Mouse (Mus musculus) ES-E14 (cell line): ENCODE measurements at regions not wholly inside any gene's neighbourhood (a gene's known extent, or its start where the extent isn't known, plus 50 kb on each side); places are given as distances from the start of the nearest gene placed in this dataset.

ENCODE experiments used
- DNase-seq: peaks from one replicate; pipeline ENCODE4 v3.0.0-alpha.2; 2013; ENCODE audit warnings: low read depth, low spot score
- H3K27ac ChIP-seq: 2 replicates; pipeline ENCODE4 v1.5.1; 2012; ENCODE audit warnings: low read depth, mild to moderate bottlenecking, low read length, moderate library complexity, mixed read lengths; ENCODE audit not compliant: poor library complexity, insufficient read depth, severe bottlenecking
- H3K36me3 ChIP-seq: 2 replicates; pipeline ENCODE4 v1.6.1; 2012; ENCODE audit warnings: mild to moderate bottlenecking, low read length, moderate library complexity, mixed read lengths; ENCODE audit not compliant: control insufficient read depth, poor library complexity, insufficient read depth, severe bottlenecking
- H3K4me1 ChIP-seq, 2 experiments: fragments of 150-350 bp in 1 of 2; sonication (generic) in 1 of 2; 2 replicates each; pipeline ENCODE4 v1.6.1; 2012; ENCODE audit warnings: low read length in 2 of 2, mild to moderate bottlenecking in 1 of 2, mixed read lengths in 1 of 2; ENCODE audit not compliant: control insufficient read depth in 2 of 2, insufficient read depth in 2 of 2, poor library complexity in 1 of 2
- H3K4me3 ChIP-seq, 2 experiments: fragments of 150-350 bp in 1 of 2; sonication (generic) in 1 of 2; 2 replicates each; pipeline ENCODE4 v1.5.1; 2012; ENCODE audit warnings: low read length in 2 of 2, low read depth in 1 of 2, mild to moderate bottlenecking in 1 of 2, mixed read lengths in 1 of 2; ENCODE audit not compliant: insufficient read depth in 1 of 2, poor library complexity in 1 of 2, severe bottlenecking in 1 of 2
- H3K9ac ChIP-seq: 2 replicates; pipeline ENCODE4 v1.6.1; 2012; ENCODE audit warnings: low read depth, mild to moderate bottlenecking, low read length, mixed read lengths; ENCODE audit not compliant: poor library complexity, insufficient read depth, severe bottlenecking
- H3K9me3 ChIP-seq: fragments of 150-350 bp; sonication (generic); 2 replicates; pipeline ENCODE4 v1.6.1; 2012; ENCODE audit warnings: low read depth, mild to moderate bottlenecking, low read length; ENCODE audit not compliant: control insufficient read depth, insufficient read depth
- CHD2 ChIP-seq: IDR thresholded peaks from 2 replicates; pipeline ENCODE4 v1.6.1; 2014; ENCODE audit warnings: mild to moderate bottlenecking, low read depth, low read length, inconsistent platforms
- HCFC1 ChIP-seq: IDR thresholded peaks from 2 replicates; pipeline ENCODE4 v1.6.1; 2012; ENCODE audit warnings: low read length, inconsistent platforms, borderline replicate concordance; ENCODE audit not compliant: insufficient read depth
- MAFK ChIP-seq: IDR thresholded peaks from 2 replicates; pipeline ENCODE4 v1.6.1; 2014; ENCODE audit warnings: mild to moderate bottlenecking, low read depth, low read length, inconsistent platforms; ENCODE audit not compliant: insufficient read depth
- ZC3H11A ChIP-seq: IDR thresholded peaks from 2 replicates; pipeline ENCODE4 v1.6.1; 2012; ENCODE audit warnings: low read depth, mild to moderate bottlenecking, inconsistent platforms, low read length, borderline replicate concordance
- ZNF384 ChIP-seq: IDR thresholded peaks from 2 replicates; pipeline ENCODE4 v1.6.1; 2012; ENCODE audit warnings: low read depth, low read length, inconsistent platforms
- in situ Hi-C, 2 experiments: fragments of 600-800 bp; cut with MboI; formaldehyde crosslinking; loops; one replicate each; pipeline ENCODE4 v1.15.1; 2025; ENCODE audit warnings: low sequenced_read_pairs in 2 of 2, inconsistent platforms in 1 of 2; ENCODE audit not compliant: unreplicated experiment in 2 of 2

DNA sequence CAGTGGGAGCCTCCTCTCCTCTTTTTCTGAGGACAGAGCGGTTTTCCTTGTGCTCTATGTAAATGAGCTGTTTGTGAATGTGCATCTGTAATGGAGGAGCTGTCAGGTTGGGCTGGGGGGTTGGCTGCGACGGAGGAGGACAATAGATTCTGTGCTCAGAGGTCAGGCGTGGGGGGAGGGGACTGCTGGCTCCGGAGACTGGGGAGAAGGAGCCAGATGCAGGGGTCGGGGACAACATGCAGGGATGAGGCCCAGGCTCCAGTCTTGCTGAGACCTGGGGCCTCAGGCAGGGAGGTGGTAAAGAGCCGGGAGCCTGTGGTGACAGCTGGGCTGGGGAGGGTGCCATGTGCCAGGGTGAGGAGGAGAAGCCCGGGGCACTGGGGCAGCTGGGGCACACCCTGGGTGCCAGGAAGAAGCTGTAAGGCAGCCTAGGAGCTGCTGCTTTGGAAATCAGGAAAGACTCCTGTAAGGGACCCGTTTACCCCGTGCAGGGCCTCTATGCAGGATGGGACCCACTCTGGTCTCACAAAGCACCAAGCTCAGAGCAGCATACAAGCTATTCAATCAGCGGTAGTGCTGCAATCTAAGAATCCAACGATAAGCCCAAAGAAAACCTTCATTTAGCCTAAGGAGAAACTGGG lies 124.5 kb downstream of the 3100002H09Rik start:
- Histone ChIP-seq H3K4me3 (no peak overlapping the region; a peak in 1 of 4 replicates), H3K9me3 (no peaks in the 10 kb centered on the region), H3K9ac (peak overlapping the region; percentile 20; the same call in 1 of the 2 replicates), H3K27ac (peak overlapping the region; percentile 54; the same call in 1 of the 2 replicates), H3K36me3 (no peaks in the 10 kb centered on the region), H3K4me1 (peaks cover 3 to 34% of the 10 kb centered on the region in 2 experiments; a peak in 3 of 4 replicates)
- TF ChIP-seq CHD2 (no peak), MAFK (no peak), HCFC1 (no peak), ZNF384 (no peak), ZC3H11A (no peak)
- DNase-seq: peak; percentile 63
- in situ Hi-C loops: no loop called here

DNA sequence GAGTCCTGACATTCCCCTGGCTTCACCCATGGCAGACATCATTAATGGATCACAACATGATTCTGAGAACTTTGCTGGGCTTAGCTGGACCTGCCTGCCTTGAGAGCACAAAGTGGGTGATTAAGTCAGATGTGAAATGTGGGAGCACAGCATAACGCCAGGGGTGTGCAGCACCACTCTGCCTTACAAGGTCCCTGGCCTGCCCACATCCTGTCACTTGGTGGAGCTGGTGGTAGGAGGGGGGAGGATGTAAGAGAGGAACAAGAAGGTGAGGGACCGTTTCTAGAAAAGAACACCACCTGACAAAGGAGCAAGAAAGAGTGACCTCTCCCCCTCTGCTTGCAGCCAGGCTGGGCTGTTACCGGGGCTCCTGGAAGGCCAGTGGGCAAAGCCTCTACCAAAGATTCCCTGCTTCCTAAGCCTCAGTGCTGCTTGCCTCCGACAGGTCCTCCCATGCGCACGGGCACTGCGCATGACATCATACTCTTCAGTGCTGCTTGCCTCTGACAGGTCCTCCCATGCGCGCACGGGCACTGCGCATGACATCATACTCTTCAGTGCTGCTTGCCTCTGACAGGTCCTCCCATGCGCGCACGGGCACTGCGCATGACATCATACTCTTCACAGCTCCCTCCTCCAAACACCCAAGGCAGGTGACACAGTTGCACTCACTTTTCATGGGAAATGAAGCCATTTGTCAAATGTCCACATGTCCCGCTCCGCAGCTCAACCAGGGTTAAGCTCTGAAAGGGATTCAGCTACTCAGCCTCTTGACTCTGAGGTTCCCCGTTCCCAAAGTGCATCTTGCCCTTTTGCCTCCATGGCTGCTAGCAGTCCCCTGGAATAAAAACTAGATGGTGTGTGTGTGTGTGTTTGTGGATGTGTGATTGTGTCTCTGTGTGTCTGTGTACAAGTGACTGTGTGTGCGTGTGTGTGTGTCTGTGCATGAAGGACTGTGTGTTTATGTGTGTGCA lies 125.7 kb downstream of the 3100002H09Rik start:
- H3K27ac ChIP-seq: no peak overlapping the region
- no peak overlapping the region for H3K9ac ChIP-seq
- in situ Hi-C loops: no loop called here
- H3K9me3 ChIP-seq: no peaks in the 10 kb centered on the region
- H3K36me3 ChIP-seq: no peaks in the 10 kb centered on the region
- peaks cover 3 to 36% of the 10 kb centered on the region in 2 experiments; a peak in 3 of 4 replicates for H3K4me1 ChIP-seq
- no peak for DNase-seq
- TF ChIP-seq ZC3H11A: no peak
- TF ChIP-seq ZNF384: no peak
- TF ChIP-seq CHD2: no peak
- no peak for TF ChIP-seq HCFC1
- no peak for TF ChIP-seq MAFK
- no peak overlapping the region for H3K4me3 ChIP-seq

DNA sequence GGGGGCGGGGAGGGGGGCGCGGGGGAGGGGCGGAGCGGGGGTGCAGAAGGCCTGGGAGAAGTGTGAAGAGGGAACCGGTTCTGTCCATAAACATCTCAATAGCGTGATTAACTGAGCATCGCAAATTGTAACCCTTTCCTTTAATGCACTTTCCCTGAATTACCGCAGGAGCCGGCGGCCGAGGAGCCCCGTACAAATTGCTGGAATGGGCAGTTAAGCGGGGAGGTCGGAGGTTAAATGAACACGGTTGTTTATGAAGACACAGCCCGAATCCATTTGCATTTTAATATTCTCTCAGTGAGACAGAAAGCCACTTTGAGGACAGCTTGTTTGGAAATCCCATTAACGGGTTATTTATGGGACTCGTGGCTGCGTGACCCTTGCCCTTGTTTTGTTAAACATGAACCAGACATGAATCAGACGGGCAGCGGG lies 132.7 kb downstream of the 3100002H09Rik start:
- H3K4me1 ChIP-seq: peaks cover 2 to 8% of the 10 kb centered on the region in 2 experiments; a peak in 2 of 4 replicates
- in situ Hi-C loops: no loop called here
- no peaks in the 10 kb centered on the region for H3K36me3 ChIP-seq
- H3K9ac ChIP-seq: no peak overlapping the region
- no peak overlapping the region for H3K4me3 ChIP-seq
- no peak for TF ChIP-seq ZNF384
- TF ChIP-seq HCFC1: no peak
- TF ChIP-seq CHD2: no peak
- TF ChIP-seq MAFK: no peak
- TF ChIP-seq ZC3H11A: no peak
- H3K27ac ChIP-seq: no peak overlapping the region
- no peaks in the 10 kb centered on the region for H3K9me3 ChIP-seq
- DNase-seq: no peak

DNA sequence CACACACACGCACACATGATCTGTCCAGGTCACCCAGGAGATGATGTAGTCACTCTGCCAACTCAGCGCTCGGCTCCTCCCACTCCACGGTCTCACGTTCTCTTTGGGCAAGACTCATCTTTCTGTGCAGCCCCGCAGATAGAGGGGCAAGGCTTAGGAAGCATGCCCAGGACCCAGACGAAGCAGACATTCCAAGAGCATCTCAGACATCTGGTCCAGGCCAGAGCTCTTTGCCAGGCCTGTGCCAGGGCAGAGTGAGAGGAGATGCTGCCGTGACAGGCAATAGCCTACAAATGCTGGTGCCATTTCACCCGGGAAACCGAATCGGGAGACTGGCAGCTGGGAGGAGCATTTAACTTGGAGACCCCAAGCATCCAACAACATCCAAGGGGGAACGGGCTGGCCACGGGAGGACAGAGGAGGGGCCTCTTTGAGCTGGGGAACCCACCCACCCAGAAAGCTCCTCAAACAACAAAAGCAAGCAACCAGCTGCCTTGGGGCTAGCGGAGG lies 133.2 kb downstream of the 3100002H09Rik start:
- TF ChIP-seq MAFK (no peak), ZC3H11A (no peak), CHD2 (no peak), ZNF384 (no peak), HCFC1 (no peak)
- H3K4me3 ChIP-seq: no peak overlapping the region
- no peaks in the 10 kb centered on the region for H3K9me3 ChIP-seq
- H3K27ac ChIP-seq: no peak overlapping the region
- H3K4me1 ChIP-seq: peaks cover 2 to 7% of the 10 kb centered on the region in 2 experiments; a peak in 2 of 4 replicates
- no peaks in the 10 kb centered on the region for H3K36me3 ChIP-seq
- in situ Hi-C loops: no loop called here
- no peak overlapping the region for H3K9ac ChIP-seq
- no peak for DNase-seq
